Mouse (Mus musculus) forebrain, embryonic 10.5 days (tissue): Measurements from ENCODE around the gene Chst5. TPM values are rescaled to one million over a fixed set of nuclear protein-coding genes. Genes with fewer than 3 reads are reported as not detected.
A peak's percentile ranks its signal among the peaks of the same experiment; 100 is the strongest.
"Not testable (repeated sequence)": the region's sequence is repeated elsewhere in the genome, so short reads cannot be mapped to it uniquely, and the experiment has no call there.

Source experiments
- DNase-seq: peaks from one replicate; pipeline ENCODE4 v3.0.0-alpha.2; 2017; ENCODE audit warnings: low spot score; ENCODE audit errors: extremely low spot score
- H3K27ac ChIP-seq: fragments of 300-500 bp; sonication (generic); 2 replicates; pipeline ENCODE4 v1.5.1; 2016; ENCODE audit warnings: mild to moderate bottlenecking
- H3K27me3 ChIP-seq: fragments of 300-500 bp; sonication (generic); 2 replicates; pipeline ENCODE4 v1.6.1; 2016; ENCODE audit warnings: mild to moderate bottlenecking; ENCODE audit not compliant: poor library complexity, severe bottlenecking
- H3K36me3 ChIP-seq: fragments of 300-500 bp; sonication (generic); replicated peaks from 2 replicates; pipeline ENCODE4 v1.6.1; 2016; ENCODE audit warnings: mild to moderate bottlenecking, moderate library complexity
- H3K4me1 ChIP-seq: fragments of 300-500 bp; sonication (generic); 2 replicates; pipeline ENCODE4 v1.6.1; 2016
- H3K4me3 ChIP-seq: fragments of 300-500 bp; sonication (generic); 2 replicates; pipeline ENCODE4 v1.5.1; 2016; ENCODE audit warnings: mild to moderate bottlenecking, moderate library complexity
- H3K9me3 ChIP-seq: fragments of 300-500 bp; sonication (generic); 2 replicates; pipeline ENCODE4 v1.6.1; 2016; ENCODE audit warnings: mild to moderate bottlenecking, moderate library complexity
- WGBS: fragments of 180-500 bp; shearing (Covaris S2); methylation state at CpG from one replicate; pipeline ENCODE4 v1.1.7; 2016; 5-methylcytosine and 5-hydroxymethylcytosine counted together
- polyA plus RNA-seq: library from polyadenylated mRNA; unstranded; fragments of >200 nt; fragmentation: Nextera tagmentation; extraction: Ambion mirVana; gene quantifications from 2 replicates; pipeline ENCODE4 v1.2.1, GENCODE M21; 2016

Gene Chst5
- polyA plus RNA-seq, 1 experiment from 2014 or later: 1.7 TPM

DNA sequence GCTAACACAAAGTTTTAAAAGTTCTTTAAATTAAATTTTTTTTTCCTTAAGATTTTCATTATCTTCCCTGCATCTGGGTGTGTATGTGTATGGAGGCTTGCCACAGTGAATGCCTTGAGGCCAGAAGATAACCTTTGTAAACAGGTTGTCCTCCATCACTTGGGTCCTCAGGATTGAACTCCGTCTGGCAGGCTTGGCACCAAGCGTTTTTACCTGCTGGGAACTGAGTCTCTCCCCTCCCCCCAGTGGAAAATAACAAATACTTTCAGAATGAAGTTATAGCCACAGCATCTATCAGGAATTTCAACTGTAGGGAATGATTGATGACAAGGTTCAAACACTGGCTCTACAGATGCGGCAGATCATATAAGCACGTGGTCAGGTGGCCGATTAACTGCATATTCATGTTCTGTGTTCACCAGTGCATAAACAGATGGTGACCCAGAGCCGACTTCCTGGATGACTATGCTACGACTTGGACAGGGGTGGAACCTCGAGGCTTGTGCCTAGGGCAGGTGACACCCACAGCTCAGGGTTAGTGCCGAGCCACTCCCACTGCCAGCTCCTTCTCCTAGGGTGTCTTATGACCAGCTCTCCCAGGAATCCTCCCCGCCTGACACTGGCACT, 29.4 kb upstream of the Chst5 start:
- 15% methylated on average over 10 of the region's 10 CpGs for WGBS
- Histone ChIP-seq H3K9me3 (no peaks in the 10 kb centered on the region), H3K4me1 (peaks cover 23% of the 10 kb centered on the region), H3K36me3 (peaks cover 28% of the 10 kb centered on the region), H3K4me3 (peak overlapping the region; percentile 100), H3K27me3 (no peaks in the 10 kb centered on the region), H3K27ac (peak overlapping the region; percentile 91)
- peak; percentile 25 for DNase-seq

GRCm38 (mm10) chr8:111938076-111938985, 28.1 kb upstream of the Chst5 start:
- DNase-seq, H3K4me3 ChIP-seq, H3K9me3 ChIP-seq, H3K27me3 ChIP-seq, H3K27ac ChIP-seq: not testable (repeated sequence)
- H3K36me3 ChIP-seq: peaks cover 15% of the 10 kb centered on the region
- 89% methylated on average over 9 of the region's 9 CpGs for whole genome bisulfite sequencing
- peaks cover 28% of the 10 kb centered on the region for H3K4me1 ChIP-seq

DNA sequence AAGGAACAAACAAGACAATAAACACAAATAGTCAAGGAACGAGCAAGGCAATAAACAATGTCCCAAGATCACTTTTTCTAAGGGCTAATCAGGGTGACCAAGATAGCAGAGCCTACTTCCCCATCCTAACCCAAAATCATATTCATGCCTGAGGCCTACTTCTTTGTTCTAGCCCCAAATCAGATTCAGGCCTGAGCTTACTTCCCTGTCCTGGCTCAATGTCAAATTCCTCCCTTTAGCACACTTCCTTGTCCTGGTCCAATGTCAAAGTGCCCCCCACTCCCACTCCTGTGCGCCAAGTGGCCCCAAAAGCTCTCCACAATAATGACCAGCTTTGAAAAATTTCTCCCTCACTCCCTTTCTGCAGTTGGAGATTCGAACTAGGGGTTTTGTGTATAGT, 26.9 kb upstream of the Chst5 start:
- H3K9me3 ChIP-seq: no peaks in the 10 kb centered on the region
- no peak overlapping the region for H3K27ac ChIP-seq
- no peak overlapping the region for H3K4me3 ChIP-seq
- H3K4me1 ChIP-seq: peaks cover 38% of the 10 kb centered on the region
- WGBS: 77% methylated on average over 3 of the region's 3 CpGs
- H3K36me3 ChIP-seq: peaks cover 4% of the 10 kb centered on the region
- DNase-seq: no peak
- no peaks in the 10 kb centered on the region for H3K27me3 ChIP-seq

DNA sequence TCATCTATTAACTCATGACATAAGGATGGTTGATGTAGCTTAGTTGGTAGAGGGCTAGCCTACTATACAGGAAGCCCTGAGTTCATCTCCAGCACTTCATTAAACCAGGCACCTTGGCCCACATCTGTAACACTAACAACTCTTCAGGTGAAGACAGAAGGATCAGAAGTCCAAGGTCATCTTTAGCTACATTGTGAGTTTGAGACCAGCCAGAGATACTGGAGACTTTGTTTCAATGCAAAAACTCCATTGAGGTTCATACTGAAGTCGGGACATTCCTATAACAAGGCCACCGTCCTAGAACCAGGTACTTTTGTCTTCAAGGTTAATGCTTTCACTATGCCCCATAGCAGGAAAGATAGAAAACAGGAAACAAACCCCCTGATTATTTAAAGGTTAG, 24.0 kb upstream of the Chst5 start:
- no peak for DNase-seq
- peaks cover 25% of the 10 kb centered on the region for H3K4me1 ChIP-seq
- no peaks in the 10 kb centered on the region for H3K9me3 ChIP-seq
- WGBS: 84% methylated on average over 2 of the region's 2 CpGs
- H3K4me3 ChIP-seq: 0 out of 2 replicates have a peak overlapping the region, but pooled peaks have one; percentile 87
- no peak overlapping the region for H3K27ac ChIP-seq
- H3K36me3 ChIP-seq: peaks cover 3% of the 10 kb centered on the region; the same call in 1 of the 2 replicates
- H3K27me3 ChIP-seq: no peaks in the 10 kb centered on the region

- WGBS: under 1% methylated on average over 53 of the region's 53 CpGs
- H3K27me3 ChIP-seq: no peaks in the 10 kb centered on the region
- peak within 1 kb of the TSS; percentile 87 for H3K4me3 ChIP-seq
- DNase-seq: peak; percentile 92
- H3K36me3 ChIP-seq: peaks cover 3% of the 10 kb centered on the region; the same call in 1 of the 2 replicates
- H3K4me1 ChIP-seq: peaks cover 25% of the 10 kb centered on the region
- peak within 1 kb of the TSS; percentile 95 for H3K27ac ChIP-seq
- H3K9me3 ChIP-seq: no peaks in the 10 kb centered on the region
Observed at GRCm38 (mm10) chr8:111933348-111934076, 23.3 kb upstream of the Chst5 start, which contains the start of gene Tmem231. Tmem231 (minus strand) TSS chr8:111933881.

GRCm38 (mm10) chr8:111932580-111933336, 22.5 kb upstream of the Chst5 start:
- peaks cover 3% of the 10 kb centered on the region; the same call in 1 of the 2 replicates for H3K36me3 ChIP-seq
- H3K9me3 ChIP-seq: no peaks in the 10 kb centered on the region
- H3K27me3 ChIP-seq: no peaks in the 10 kb centered on the region
- peaks cover 25% of the 10 kb centered on the region for H3K4me1 ChIP-seq
- peak overlapping the region; percentile 95 for H3K27ac ChIP-seq
- peak; percentile 53 for DNase-seq
- peak overlapping the region; percentile 87 for H3K4me3 ChIP-seq
- 34% methylated on average over 19 of the region's 19 CpGs for WGBS

DNA sequence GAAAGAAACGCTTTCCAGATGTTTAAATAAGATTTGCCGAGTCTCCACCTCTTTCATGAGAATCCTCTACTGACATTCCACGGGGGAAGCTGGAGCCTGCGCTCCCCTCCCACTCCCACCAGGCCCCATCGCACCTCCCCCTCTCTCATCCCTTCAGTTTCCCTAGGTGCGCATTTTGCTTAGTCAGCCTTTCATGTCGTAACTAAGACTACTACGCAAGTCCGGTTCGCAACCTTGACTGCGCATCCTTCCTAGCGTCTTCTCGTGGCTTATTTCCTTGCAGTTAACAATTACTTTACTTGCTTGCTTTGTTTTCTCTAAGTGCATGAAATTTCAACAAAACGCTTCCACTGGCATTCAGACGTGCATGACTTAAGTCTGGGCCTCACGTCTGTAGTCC, 21.5 kb upstream of the Chst5 start:
- Histone ChIP-seq H3K9me3 (no peaks in the 10 kb centered on the region), H3K4me1 (peaks cover 25% of the 10 kb centered on the region), H3K4me3 (no peak overlapping the region), H3K27ac (no peak overlapping the region), H3K27me3 (no peaks in the 10 kb centered on the region), H3K36me3 (peaks cover 3% of the 10 kb centered on the region)
- no peak for DNase-seq
- WGBS: 84% methylated on average over 16 of the region's 16 CpGs

DNA sequence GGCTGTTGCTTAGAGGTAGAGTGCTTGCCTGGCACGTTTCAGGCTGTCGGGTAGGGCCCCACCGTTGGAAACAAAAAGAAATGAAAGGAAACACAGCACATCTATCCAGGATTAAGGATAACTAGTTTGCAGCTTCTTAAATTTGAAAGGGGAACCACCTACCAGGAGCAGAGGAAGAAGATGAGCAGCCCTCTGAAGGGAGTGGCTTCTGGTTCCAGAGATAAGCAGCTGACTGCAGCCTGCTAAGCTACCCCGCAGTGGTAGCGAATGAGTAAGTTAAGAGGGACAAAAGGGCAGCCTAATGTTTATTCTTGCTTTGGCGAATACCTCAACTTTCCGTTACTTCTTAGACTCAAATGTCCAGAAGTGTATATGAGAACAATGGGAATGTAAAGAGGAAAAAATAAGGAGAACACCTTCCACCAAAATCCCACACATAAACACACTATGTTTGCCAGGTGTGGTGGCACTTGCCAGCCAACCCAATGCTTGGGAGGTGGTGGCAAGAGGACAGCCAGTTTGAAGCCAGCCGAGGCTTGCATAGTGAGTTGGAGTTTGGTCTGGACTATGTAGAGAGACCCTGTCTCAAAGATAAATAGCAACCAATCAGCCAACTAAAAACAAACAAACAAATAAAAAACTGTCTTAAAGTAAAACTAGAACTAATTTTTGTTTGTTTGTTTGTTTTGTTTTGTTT, 19.5 kb upstream of the Chst5 start:
- DNase-seq: no peak
- WGBS: 74% methylated on average over 8 of the region's 8 CpGs
- no peaks in the 10 kb centered on the region for H3K9me3 ChIP-seq
- H3K4me1 ChIP-seq: peaks cover 25% of the 10 kb centered on the region
- peaks cover 3% of the 10 kb centered on the region for H3K36me3 ChIP-seq
- no peak overlapping the region for H3K27ac ChIP-seq
- H3K27me3 ChIP-seq: no peaks in the 10 kb centered on the region
- no peak overlapping the region for H3K4me3 ChIP-seq

DNA sequence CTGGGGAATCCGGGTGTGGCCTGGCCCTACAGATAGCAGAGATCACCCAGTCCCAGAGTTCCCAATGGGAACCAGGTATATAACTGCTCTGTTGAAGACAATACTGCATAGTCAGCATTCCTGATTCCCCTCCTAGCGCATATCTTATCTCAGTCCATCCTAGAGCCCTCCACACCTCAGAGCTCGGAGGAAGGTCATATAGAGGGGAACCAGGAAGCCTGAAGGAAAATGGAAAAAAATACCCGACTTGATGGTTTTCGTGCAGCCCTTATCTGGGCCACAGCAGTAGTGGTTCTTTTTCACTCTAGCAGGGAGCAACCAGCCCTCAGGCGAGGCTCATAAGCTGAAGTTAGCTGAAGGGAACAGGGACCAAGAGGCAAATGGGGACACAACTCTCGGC, 14.7 kb upstream of the Chst5 start:
- H3K36me3 ChIP-seq: no peaks in the 10 kb centered on the region; the same call in none of the 2 replicates
- no peak for DNase-seq
- H3K27ac ChIP-seq: no peak overlapping the region
- H3K27me3 ChIP-seq: no peaks in the 10 kb centered on the region
- WGBS: 88% methylated on average over 7 of the region's 7 CpGs
- H3K4me3 ChIP-seq: no peak overlapping the region
- no peaks in the 10 kb centered on the region for H3K9me3 ChIP-seq
- no peaks in the 10 kb centered on the region for H3K4me1 ChIP-seq

DNA sequence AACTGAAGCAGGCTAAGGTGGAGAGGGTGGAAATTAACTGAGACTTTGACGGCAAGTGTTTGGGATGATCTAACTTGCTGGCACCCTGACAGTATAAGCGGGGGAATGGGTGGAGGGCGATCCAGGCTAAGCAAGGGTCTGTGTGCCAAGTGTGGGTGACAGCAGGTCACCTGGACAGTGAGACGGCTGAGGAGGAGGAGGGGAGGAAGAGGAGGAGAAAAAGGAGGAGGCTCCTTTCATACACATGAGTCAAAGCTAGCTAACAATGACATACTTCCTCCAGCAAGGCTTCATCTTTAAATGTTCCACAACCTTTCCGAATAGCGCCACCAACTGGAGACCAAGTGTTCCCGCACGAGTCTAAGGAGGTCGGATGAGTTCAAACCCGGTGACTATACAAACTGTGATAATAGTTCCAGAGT, 13.1 kb upstream of the Chst5 start:
- no peaks in the 10 kb centered on the region for H3K9me3 ChIP-seq
- no peak overlapping the region for H3K27ac ChIP-seq
- no peak overlapping the region for H3K4me3 ChIP-seq
- no peaks in the 10 kb centered on the region for H3K27me3 ChIP-seq
- peaks cover 5% of the 10 kb centered on the region for H3K36me3 ChIP-seq
- 36% methylated on average over 10 of the region's 10 CpGs for WGBS
- DNase-seq: no peak
- no peaks in the 10 kb centered on the region for H3K4me1 ChIP-seq

GRCm38 (mm10) chr8:111920971-111921370, 10.7 kb upstream of the Chst5 start:
- Histone ChIP-seq H3K36me3 (peaks cover 19% of the 10 kb centered on the region), H3K9me3 (no peaks in the 10 kb centered on the region), H3K4me3 (no peak overlapping the region), H3K27me3 (no peaks in the 10 kb centered on the region), H3K27ac (no peak overlapping the region), H3K4me1 (no peaks in the 10 kb centered on the region)
- DNase-seq: no peak
- WGBS: 80% methylated on average over 4 of the region's 4 CpGs
